Mouse (Mus musculus) kidney, adult 2 months (tissue): ENCODE measurements around the gene Parp14. TPM values are rescaled to one million over a fixed set of nuclear protein-coding genes. Genes with fewer than 3 reads are reported as not detected.

Experiments
- DNase-seq: peaks from one replicate; pipeline ENCODE4 v3.0.0; 2021
- H3K27ac ChIP-seq: fragments of 200-500 bp; 2 replicates; pipeline ENCODE4 v1.5.1; 2012; ENCODE audit warnings: low read depth, low read length, control low read depth, inconsistent platforms; ENCODE audit not compliant: insufficient read depth
- H3K27me3 ChIP-seq: fragments of 200-500 bp; replicated peaks from 2 replicates; pipeline ENCODE4 v1.6.1; 2012; ENCODE audit warnings: mild to moderate bottlenecking, moderate library complexity, low read length, inconsistent platforms; ENCODE audit not compliant: control insufficient read depth, insufficient read depth
- H3K36me3 ChIP-seq: fragments of 200-500 bp; 2 replicates; pipeline ENCODE4 v1.6.1; 2012; ENCODE audit warnings: mild to moderate bottlenecking, moderate library complexity, low read length, inconsistent platforms; ENCODE audit not compliant: control insufficient read depth, insufficient read depth
- H3K4me1 ChIP-seq: fragments of 200-500 bp; 2 replicates; pipeline ENCODE4 v1.6.1; 2011; ENCODE audit warnings: low read length; ENCODE audit not compliant: control insufficient read depth, insufficient read depth
- H3K4me3 ChIP-seq: fragments of 200-500 bp; 2 replicates; pipeline ENCODE4 v1.5.1; 2011; ENCODE audit warnings: mild to moderate bottlenecking, low read depth, low read length, control low read depth; ENCODE audit not compliant: insufficient read depth
- CTCF ChIP-seq: fragments of 200-500 bp; conservative IDR thresholded peaks from 2 replicates; pipeline ENCODE4 v1.5.1; 2011; ENCODE audit warnings: low read depth, mild to moderate bottlenecking, control low read depth, low read length, moderate library complexity, mixed read lengths; ENCODE audit not compliant: insufficient read depth, insufficient read length
- POLR2A ChIP-seq: fragments of 200-500 bp; IDR thresholded peaks from one replicate; pipeline ENCODE4 v1.6.1; 2011; ENCODE audit warnings: low read depth, low read length, control low read depth
- WGBS: fragments of 180-500 bp; shearing (Covaris S2); methylation state at CpG from one replicate; pipeline ENCODE4 v1.1.7; 2018; 5-methylcytosine and 5-hydroxymethylcytosine counted together
- polyA plus RNA-seq: library from polyadenylated mRNA; depleted of rRNA; stranded (reverse); fragments of >200 nt; gene quantifications from 2 replicates; pipeline ENCODE4 v1.2.3, GENCODE M21; 2012; rRNA removed

Gene Parp14
- 3.8 and 5.3 TPM in 2 replicates for polyA plus RNA-seq

DNA sequence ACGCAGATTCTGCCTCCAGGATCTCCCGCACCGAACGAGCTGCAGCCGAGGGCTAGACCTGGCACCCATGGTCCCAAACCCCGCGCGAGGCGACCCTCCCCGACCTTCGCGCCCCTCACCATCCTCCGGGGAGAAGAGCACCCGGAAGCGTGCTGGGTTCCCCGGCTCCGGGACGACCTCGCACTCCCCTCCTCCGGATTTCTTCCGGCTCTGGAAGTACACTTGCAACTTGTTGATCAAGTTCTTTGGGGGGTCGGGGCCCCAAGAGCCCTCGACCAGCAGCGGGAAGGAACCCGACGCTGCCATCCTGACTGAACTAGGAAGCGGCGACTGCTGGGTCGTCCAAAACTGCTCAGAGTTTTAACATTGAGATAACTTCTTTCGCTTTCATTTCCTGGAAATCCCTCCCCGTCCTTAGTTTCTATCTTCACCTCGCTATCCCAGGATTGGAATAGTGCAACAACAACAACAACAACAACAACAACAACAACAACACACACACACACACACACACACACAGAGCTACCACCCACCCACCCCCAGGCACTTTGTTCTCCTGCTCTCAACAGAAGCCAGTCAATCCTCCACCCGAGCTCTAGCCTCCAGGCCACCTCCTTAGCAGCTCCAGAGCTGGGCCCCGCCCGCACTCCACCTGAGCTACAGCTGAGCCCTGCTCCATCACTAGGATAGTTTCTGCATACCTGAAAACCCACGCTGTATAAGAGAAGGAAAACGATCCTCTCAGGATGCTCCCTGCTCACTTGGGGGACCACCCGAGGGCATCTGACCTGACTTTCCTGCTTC, at the start of gene Parp14:
Parp14 (minus strand) TSS at position 497 of the 804 bp plus-strand sequence.
- DNase-seq = peak; percentile 60
- H3K4me3 ChIP-seq = peak within 1 kb of the TSS; percentile 91
- no peaks in the 10 kb centered on the region for H3K4me1 ChIP-seq
- WGBS = under 1% methylated on average over 38 of the region's 38 CpGs
- H3K27me3 ChIP-seq = no peaks in the 10 kb centered on the region
- no peak for TF ChIP-seq CTCF
- no peak for TF ChIP-seq POLR2A
- no peaks in the 10 kb centered on the region for H3K36me3 ChIP-seq
- H3K27ac ChIP-seq = peak within 1 kb of the TSS; percentile 71

DNA sequence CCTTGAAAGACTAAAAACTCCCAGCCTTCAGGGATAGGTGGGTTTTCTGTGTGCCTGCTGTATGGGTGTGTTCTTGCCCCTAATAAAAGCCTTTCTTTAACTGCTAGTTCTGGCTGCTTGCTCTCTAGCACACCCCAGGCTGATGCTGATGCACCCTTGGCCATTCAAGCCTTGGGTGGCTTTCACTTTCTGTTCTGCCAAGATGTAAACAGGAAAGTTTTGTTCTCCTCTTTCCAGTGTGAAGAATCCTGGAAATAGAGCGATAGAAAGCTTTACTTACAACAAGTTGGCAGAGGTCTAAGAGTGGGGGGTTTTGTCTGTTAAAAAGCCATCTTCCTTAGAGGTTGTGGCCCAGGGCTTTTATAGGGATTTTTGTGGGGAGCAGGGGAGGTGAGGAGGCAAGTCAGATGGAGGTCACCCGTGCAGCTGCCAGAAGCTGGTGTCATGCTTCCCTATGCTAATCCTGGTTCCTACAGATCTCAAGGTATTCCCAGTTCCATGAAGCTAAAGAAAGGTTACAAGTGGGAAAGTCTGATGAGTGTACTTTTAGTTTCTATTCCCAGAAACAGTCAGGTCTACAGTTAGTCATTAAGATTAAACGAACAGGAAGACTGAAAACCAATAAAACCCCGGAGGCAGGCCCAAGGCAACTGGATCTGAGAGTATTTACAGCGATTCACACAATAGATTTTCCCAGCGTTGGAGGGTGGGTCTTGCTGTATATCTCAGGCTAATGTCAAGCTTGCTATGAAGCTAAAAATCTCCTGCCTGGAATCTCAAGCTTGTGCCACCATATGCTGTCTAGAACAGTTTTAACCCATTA, 47.6 kb upstream of the Parp14 start:
- Histone ChIP-seq H3K27me3 (no peaks in the 10 kb centered on the region), H3K4me3 (no peak overlapping the region), H3K36me3 (no peaks in the 10 kb centered on the region), H3K27ac (no peak overlapping the region), H3K4me1 (peaks cover 8% of the 10 kb centered on the region; the same call in 1 of the 2 replicates)
- 53% methylated on average over 6 of the region's 6 CpGs for WGBS
- TF ChIP-seq CTCF = no peak
- peak; percentile 19 for DNase-seq

DNA sequence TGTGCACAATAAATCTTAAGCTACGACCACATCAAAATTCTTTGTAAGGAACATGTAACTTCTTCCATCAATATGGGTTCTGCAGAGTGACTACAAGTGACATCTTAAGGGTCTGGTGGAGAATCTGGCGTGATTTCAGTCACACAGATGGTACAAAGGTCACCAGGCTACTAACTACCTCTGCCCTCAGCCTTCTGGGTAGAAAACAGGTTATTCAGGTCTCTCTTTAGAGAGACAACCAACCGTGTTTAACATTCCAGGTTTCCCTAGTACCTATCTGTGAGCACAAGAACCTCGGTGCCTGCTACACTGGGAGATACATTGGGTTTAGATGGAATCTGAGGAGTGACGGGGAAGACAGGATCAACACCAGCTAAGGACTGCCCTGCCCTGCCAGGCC, 43.0 kb upstream of the Parp14 start:
- TF ChIP-seq CTCF = no peak
- TF ChIP-seq POLR2A = no peak
- no peak overlapping the region for H3K4me3 ChIP-seq
- H3K36me3 ChIP-seq = no peaks in the 10 kb centered on the region
- H3K27ac ChIP-seq = peak overlapping the region; percentile 66
- no peaks in the 10 kb centered on the region for H3K27me3 ChIP-seq
- peaks cover 5% of the 10 kb centered on the region; the same call in 1 of the 2 replicates for H3K4me1 ChIP-seq
- DNase-seq = peak; percentile 75
- WGBS = 52% methylated on average over 5 of the region's 5 CpGs

DNA sequence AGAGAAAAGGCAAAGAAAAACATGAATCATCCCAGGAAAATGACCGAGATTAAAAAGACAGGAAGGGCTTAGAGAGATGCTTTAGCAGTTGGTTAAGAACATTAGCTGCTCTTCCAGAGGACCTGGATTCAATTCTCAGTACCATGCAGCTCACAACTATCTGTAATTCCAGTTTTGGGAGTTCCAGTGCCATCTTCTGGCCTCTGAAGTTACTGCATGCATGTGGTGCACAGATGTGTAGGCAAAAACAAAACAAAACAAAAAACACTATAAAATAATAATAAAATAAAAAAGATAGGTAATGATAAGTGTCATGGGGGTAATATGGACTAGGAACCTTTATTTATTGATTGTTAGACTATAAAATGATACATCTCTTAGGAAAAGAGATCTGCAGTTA, 42.2 kb upstream of the Parp14 start:
- no peak overlapping the region for H3K27ac ChIP-seq
- no peaks in the 10 kb centered on the region for H3K36me3 ChIP-seq
- WGBS = 78% methylated on average over 1 of the region's 1 CpGs
- TF ChIP-seq POLR2A (no peak), CTCF (peak; percentile 46)
- DNase-seq = peak; percentile 32
- H3K27me3 ChIP-seq = no peaks in the 10 kb centered on the region
- peaks cover 5% of the 10 kb centered on the region; the same call in 1 of the 2 replicates for H3K4me1 ChIP-seq
- no peak overlapping the region for H3K4me3 ChIP-seq

DNA sequence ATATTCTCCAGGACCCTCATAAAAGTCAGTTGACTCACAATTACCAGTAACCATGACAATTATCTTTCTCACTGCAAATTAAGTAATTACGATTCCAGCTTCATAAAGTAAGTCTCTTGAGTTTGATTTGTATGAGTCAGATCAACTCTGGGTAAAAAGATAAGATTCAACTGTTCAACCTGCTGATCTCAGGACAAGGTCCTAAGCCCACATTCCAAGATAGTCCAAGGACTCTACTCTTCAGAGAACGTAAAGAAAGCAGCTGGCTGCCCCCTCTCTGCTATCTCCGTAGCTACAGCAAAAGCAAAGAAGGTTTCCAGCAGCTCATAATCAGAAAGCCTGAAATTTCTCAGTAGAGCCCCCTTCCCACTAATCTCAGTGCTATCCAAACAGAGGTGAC, 40.1 kb upstream of the Parp14 start:
- Histone ChIP-seq H3K4me3 (no peak overlapping the region), H3K27ac (no peak overlapping the region), H3K36me3 (no peaks in the 10 kb centered on the region), H3K27me3 (no peaks in the 10 kb centered on the region), H3K4me1 (peaks cover 10% of the 10 kb centered on the region; the same call in 1 of the 2 replicates)
- WGBS = 85% methylated on average over 3 of the region's 3 CpGs
- TF ChIP-seq CTCF (no peak), POLR2A (no peak)
- no peak for DNase-seq

DNA sequence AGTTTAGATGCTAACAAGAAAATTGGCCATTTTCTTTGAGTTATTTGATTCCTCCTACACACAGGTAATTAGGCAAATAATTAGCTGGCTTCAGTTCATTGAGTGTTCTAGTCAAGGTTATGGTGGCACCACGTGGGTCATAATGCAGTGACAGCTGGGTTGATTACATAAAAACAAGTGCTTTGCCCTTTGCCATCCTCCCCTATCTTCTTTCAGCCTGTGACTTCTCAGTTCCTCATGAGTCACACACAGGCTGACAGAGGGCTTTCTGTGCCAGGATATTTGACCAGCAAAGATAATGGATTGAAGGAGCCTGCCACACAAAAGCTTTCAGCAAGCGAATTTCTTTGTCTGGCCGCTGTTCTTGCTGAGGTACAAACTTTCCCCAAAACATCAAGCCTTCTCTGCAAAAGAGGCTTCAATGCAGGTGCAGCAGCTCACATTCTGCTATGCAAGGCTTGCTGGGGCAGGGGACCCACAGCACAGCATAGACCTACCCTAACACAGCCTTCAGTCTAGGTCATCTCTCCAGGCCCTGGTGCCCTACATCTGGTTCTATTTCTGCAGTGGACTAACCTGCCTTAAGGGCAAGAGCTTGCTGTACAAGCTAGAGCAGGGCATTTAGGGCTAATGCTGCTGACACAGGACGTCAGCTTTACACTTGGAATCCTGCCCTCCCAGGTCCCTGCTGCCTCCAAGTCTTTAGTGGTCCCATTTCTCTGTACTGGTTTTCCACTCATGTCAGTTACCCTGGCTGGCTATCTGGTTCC, 36.3 kb upstream of the Parp14 start:
- no peaks in the 10 kb centered on the region for H3K27me3 ChIP-seq
- H3K36me3 ChIP-seq = no peaks in the 10 kb centered on the region
- no peak overlapping the region for H3K27ac ChIP-seq
- no peak for TF ChIP-seq POLR2A
- TF ChIP-seq CTCF = no peak
- WGBS = 47% methylated on average over 4 of the region's 4 CpGs
- H3K4me1 ChIP-seq = peaks cover 6% of the 10 kb centered on the region; the same call in 1 of the 2 replicates
- H3K4me3 ChIP-seq = no peak overlapping the region
- peak; percentile 68 for DNase-seq
